Mouse (Mus musculus): ENCODE results near the gene Fyn. TPM values are rescaled to one million over a fixed set of nuclear protein-coding genes. Genes with fewer than 3 reads are reported as not detected.

Fyn gene
- total and polyA plus RNA-seq, 2 experiments from 2014 or later = 95.2 to 120 TPM

- Histone ChIP-seq H3K36me3 (ENCODE audit: insufficient read depth, low read length) (no peaks in the 10 kb centered on the region), H3K9ac (replicated peaks; ENCODE audit: low read length) (no peak overlapping the region), H3K27me3 (ENCODE audit: insufficient read depth, low read length) (no peaks in the 10 kb centered on the region), H3K4me1 (ENCODE audit: insufficient read depth, low read length) (0 out of 2 replicates have a peak, but pooled peaks cover 6% of the 10 kb centered on the region), H3K27ac (no peak overlapping the region), H3K4me3 (ENCODE audit: low read length) (no peak overlapping the region), H3K4me2 (ENCODE audit: low read depth, low read length) (no peak overlapping the region), H3K9me3 (ENCODE audit: low read length) (no peaks in the 10 kb centered on the region)
- DNase-seq (ENCODE audit: low spot score) (no peak), ATAC-seq (no peak)
- no peak for TF ChIP-seq CTCF (IDR thresholded peaks at IDR 0.05; ENCODE audit: low read depth)
- 53% methylated on average over 2 of the region's 2 CpGs for WGBS
These were observed 243.5 kb downstream of the Fyn start for GRCm38 (mm10) chr10:39612131-39612530.

- WGBS = 41% methylated on average over 4 of the region's 4 CpGs
- H3K4me3 ChIP-seq (ENCODE audit: low read length) = 0 out of 2 replicates have a peak within 1 kb of the TSS, but pooled peaks have one; percentile 6
These were observed 244.0 kb downstream of the Fyn start, which contains the start of gene Traf3ip2 for GRCm38 (mm10) chr10:39612633-39612988. Gene Traf3ip2, plus strand, starts transcription at chr10:39612934.

DNA sequence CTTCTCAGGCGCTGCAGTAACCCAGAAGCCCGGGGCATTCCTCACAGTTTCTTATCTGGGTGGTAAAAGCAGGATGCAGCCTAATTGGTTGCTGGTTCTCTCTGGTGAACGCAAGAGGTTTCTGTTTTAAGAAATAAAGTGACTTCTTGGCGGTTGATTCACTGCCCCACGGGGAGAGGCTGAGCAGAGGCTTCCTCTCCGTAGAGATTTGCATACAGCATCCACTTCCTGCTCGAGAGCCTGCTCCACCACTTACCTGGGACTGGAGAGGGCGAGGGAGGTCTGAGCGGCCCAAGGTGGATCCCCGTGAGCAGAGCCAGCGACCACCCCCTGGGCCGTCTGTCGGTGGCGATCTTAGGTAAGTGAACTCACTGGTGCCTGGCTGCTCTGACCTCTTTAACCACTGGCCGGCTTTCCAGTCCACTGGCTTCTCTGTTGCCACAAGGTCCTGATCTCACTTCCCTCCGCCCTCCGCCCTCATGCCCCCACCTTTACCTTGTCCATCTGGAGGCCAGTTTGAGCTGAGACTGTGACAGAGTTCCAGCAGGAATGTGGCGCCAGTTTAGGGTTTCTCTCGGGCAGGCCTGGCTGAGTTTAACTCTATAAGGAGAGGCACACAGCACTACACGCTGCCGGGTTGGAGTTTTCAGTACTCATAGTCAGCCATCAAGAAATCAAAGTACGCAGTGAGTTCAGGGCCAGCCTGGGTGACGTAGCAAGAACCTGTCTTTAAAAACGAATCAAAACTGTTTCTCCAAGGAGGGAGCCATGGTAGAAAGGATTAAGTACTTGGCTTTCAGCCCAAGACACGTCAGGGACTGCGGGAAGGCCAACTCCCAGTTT is 244.6 kb downstream of the Fyn start:
- Histone ChIP-seq H3K9ac (replicated peaks; ENCODE audit: low read length) (0 out of 2 replicates have a peak overlapping the region, but pooled peaks have one; percentile 28), H3K4me2 (ENCODE audit: low read depth, low read length) (peak overlapping the region; percentile 43), H3K4me1 (ENCODE audit: insufficient read depth, low read length) (0 out of 2 replicates have a peak, but pooled peaks cover 6% of the 10 kb centered on the region), H3K27ac (peak overlapping the region; percentile 49), H3K27me3 (ENCODE audit: insufficient read depth, low read length) (no peaks in the 10 kb centered on the region), H3K9me3 (ENCODE audit: low read length) (no peaks in the 10 kb centered on the region), H3K36me3 (ENCODE audit: insufficient read depth, low read length) (no peaks in the 10 kb centered on the region), H3K4me3 (ENCODE audit: low read length) (0 out of 2 replicates have a peak overlapping the region, but pooled peaks have one; percentile 6)
- ATAC-seq (peak; percentile 55), DNase-seq (ENCODE audit: low spot score) (peak; percentile 26)
- TF ChIP-seq CTCF (IDR thresholded peaks at IDR 0.05; ENCODE audit: low read depth) = no peak
- WGBS = 26% methylated on average over 26 of the region's 26 CpGs

More at GRCm38 (mm10) chr10:39612633-39612988, 244.0 kb downstream of the Fyn start, which contains the start of gene Traf3ip2:
- no peak for DNase-seq (ENCODE audit: low spot score)
- 0 out of 2 replicates have a peak within 1 kb of the TSS, but pooled peaks have one; percentile 28 for H3K9ac ChIP-seq (replicated peaks; ENCODE audit: low read length)
- no peaks in the 10 kb centered on the region for H3K27me3 ChIP-seq (ENCODE audit: insufficient read depth, low read length)
- no peaks in the 10 kb centered on the region for H3K36me3 ChIP-seq (ENCODE audit: insufficient read depth, low read length)
- peak within 1 kb of the TSS; percentile 49 for H3K27ac ChIP-seq
- H3K4me1 ChIP-seq (ENCODE audit: insufficient read depth, low read length) = 0 out of 2 replicates have a peak, but pooled peaks cover 6% of the 10 kb centered on the region
- no peak for ATAC-seq
- no peaks in the 10 kb centered on the region for H3K9me3 ChIP-seq (ENCODE audit: low read length)
- peak within 1 kb of the TSS; percentile 43 for H3K4me2 ChIP-seq (ENCODE audit: low read depth, low read length)
- TF ChIP-seq CTCF (IDR thresholded peaks at IDR 0.05; ENCODE audit: low read depth) = no peak

- no peak overlapping the region for H3K9ac ChIP-seq (replicated peaks; ENCODE audit: low read length)
- H3K4me2 ChIP-seq (ENCODE audit: low read depth, low read length) = peak overlapping the region; percentile 43
- peak overlapping the region; percentile 49; the same call in 1 of the 2 replicates for H3K27ac ChIP-seq
- H3K4me3 ChIP-seq (ENCODE audit: low read length) = no peak overlapping the region
- TF ChIP-seq CTCF (IDR thresholded peaks at IDR 0.05; ENCODE audit: low read depth) = no peak
- H3K4me1 ChIP-seq (ENCODE audit: insufficient read depth, low read length) = 0 out of 2 replicates have a peak, but pooled peaks cover 6% of the 10 kb centered on the region
- H3K9me3 ChIP-seq (ENCODE audit: low read length) = no peaks in the 10 kb centered on the region
- H3K36me3 ChIP-seq (ENCODE audit: insufficient read depth, low read length) = no peaks in the 10 kb centered on the region
- 18% methylated on average over 2 of the region's 2 CpGs for WGBS
- no peaks in the 10 kb centered on the region for H3K27me3 ChIP-seq (ENCODE audit: insufficient read depth, low read length)
- DNase-seq (ENCODE audit: low spot score) (no peak), ATAC-seq (no peak)
These were observed 245.3 kb downstream of the Fyn start for GRCm38 (mm10) chr10:39613973-39614372.

DNA sequence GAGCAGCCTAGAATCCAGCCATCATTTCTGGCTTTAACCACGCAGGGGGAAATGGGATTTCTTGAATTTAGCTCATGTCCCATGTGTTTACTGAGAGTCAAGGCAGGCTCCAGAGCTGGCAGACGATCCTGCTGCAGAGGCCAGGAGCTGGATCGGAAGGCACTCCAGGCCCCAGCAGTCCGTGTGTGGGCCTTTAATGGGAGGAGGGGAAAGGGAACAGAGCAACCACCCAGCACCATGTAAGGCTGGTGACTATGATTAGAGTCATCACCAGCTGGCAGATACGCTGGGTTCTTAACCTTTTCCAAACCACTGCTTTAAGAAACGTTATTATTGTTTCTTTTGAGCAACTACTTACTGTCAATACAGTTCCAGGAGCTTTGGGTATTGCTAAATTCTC is 246.0 kb downstream of the Fyn start:
- 14% methylated on average over 6 of the region's 6 CpGs for WGBS
- no peaks in the 10 kb centered on the region for H3K9me3 ChIP-seq (ENCODE audit: low read length)
- no peak for TF ChIP-seq CTCF (IDR thresholded peaks at IDR 0.05; ENCODE audit: low read depth)
- DNase-seq (ENCODE audit: low spot score) (peak; percentile 67), ATAC-seq (peak; percentile 72)
- H3K36me3 ChIP-seq (ENCODE audit: insufficient read depth, low read length) = no peaks in the 10 kb centered on the region
- H3K27me3 ChIP-seq (ENCODE audit: insufficient read depth, low read length) = no peaks in the 10 kb centered on the region
- no peak overlapping the region for H3K4me3 ChIP-seq (ENCODE audit: low read length)
- 0 out of 2 replicates have a peak, but pooled peaks cover 6% of the 10 kb centered on the region for H3K4me1 ChIP-seq (ENCODE audit: insufficient read depth, low read length)
- H3K27ac ChIP-seq = peak overlapping the region; percentile 49; the same call in 1 of the 2 replicates
- no peak overlapping the region for H3K9ac ChIP-seq (replicated peaks; ENCODE audit: low read length)
- H3K4me2 ChIP-seq (ENCODE audit: low read depth, low read length) = no peak overlapping the region

Other genes starting within 250 kb of the Fyn start
- gene Fam229b, start 234.9 kb upstream of the Fyn start, total RNA-seq (2014; rRNA removed) = 18.0 and 22.8 TPM in 2 replicates
- gene Fam229b, start 234.9 kb upstream of the Fyn start, polyA plus RNA-seq (2015; fragmentation: Nextera tagmentation; extraction: Ambion mirVana) = 43.8 and 45.9 TPM in 2 replicates
- gene Tube1, start 234.9 kb upstream of the Fyn start, total RNA-seq (2014; rRNA removed) = 3.3 and 3.8 TPM in 2 replicates
- 3.6 and 3.7 TPM in 2 replicates for gene Tube1, start 234.9 kb upstream of the Fyn start, polyA plus RNA-seq (2015; fragmentation: Nextera tagmentation; extraction: Ambion mirVana)
- gene Ccn6, start 205.1 kb upstream of the Fyn start, total RNA-seq (2014; rRNA removed) = 0.65 and 2.0 TPM in 2 replicates
- gene Ccn6, start 205.1 kb upstream of the Fyn start, polyA plus RNA-seq (2015; fragmentation: Nextera tagmentation; extraction: Ambion mirVana) = 0.35 and 0.49 TPM in 2 replicates
- gene Traf3ip2, start 244.1 kb downstream of the Fyn start, total RNA-seq (2014; rRNA removed) = 5.3 and 9.6 TPM in 2 replicates
- gene Traf3ip2, start 244.1 kb downstream of the Fyn start, polyA plus RNA-seq (2015; fragmentation: Nextera tagmentation; extraction: Ambion mirVana) = 5.7 and 6.2 TPM in 2 replicates